21 mouse cellular contexts compared by ENCODE assay signal in genomic region chrX:14596799-14597198, GRCm38 (mm10).
A peak's percentile ranks its signal among the peaks of the same experiment; 100 is the strongest.
DNase-seq lines count a peak whose midpoint lies in the region; ATAC-seq and TF ChIP-seq lines count a peak whose summit lies in the region.
"Had no signal": no experiment of that assay in that cellular context is flagged by ENCODE, and none has a peak within 500 bp of the region (broad histone marks: within the 10 kb centered on the region; RNA-seq: fewer than 3 reads in every experiment).

No protein-coding gene starts in this region.

- peak; percentile 80 for ATAC-seq in lung, embryonic 14.5 days (ENCODE audit: insufficient read depth)
- ATAC-seq in lung, embryonic 15.5 days (ENCODE audit: borderline replicate concordance, extremely low read depth, low FRiP score, low TSS enrichment) = peak; percentile 72; the same call in 1 of the 2 replicates
- peak; percentile 64 for ATAC-seq in lung, embryonic 16.5 days (ENCODE audit: low read depth)
- ATAC-seq: activated CD4-positive, CD25-positive, alpha-beta regulatory T cell, adult 4 months; CD4-positive, CD25-positive, alpha-beta regulatory T cell, adult 4 months; Patski had no signal

- H3K4me3 ChIP-seq in lung, embryonic 14.5 days (ENCODE audit: low read depth, low read length) = no peak overlapping the region
- H3K4me3 ChIP-seq in lung, embryonic 15.5 days = no peak overlapping the region
- H3K4me3 ChIP-seq in lung, embryonic 16.5 days (ENCODE audit: low read length) = no peak overlapping the region

- peak; percentile 57 for DNase-seq in lung, embryonic 14.5 days
- DNase-seq in lung, adult 18-20 months = no peak
- no peak for DNase-seq in lung, postnatal 25 days (ENCODE audit: low spot score)
- DNase-seq in lung, postnatal 36 days = no peak
- DNase-seq: adrenal gland, adult 2 months; adrenal gland, adult 8-10 months; adrenal gland, postnatal 10 days; adrenal gland, postnatal 14 days; adrenal gland, postnatal 25 days; adrenal gland, postnatal 36 days; B cell, adult 2 months; cerebellum, adult 11 months; cerebellum, adult 11-12 months; cerebellum, adult 18-20 months had no signal

- H3K4me1 ChIP-seq in lung, embryonic 14.5 days (ENCODE audit: insufficient read depth) = no peaks in the 10 kb centered on the region
- no peaks in the 10 kb centered on the region for H3K4me1 ChIP-seq in lung, embryonic 15.5 days
- no peaks in the 10 kb centered on the region for H3K4me1 ChIP-seq in lung, embryonic 16.5 days (replicated peaks; ENCODE audit: control insufficient read depth, insufficient read depth, low read length)

- no peaks in the 10 kb centered on the region for H3K9me3 ChIP-seq in lung, embryonic 14.5 days (ENCODE audit: low read depth, low read length)
- H3K9me3 ChIP-seq in lung, embryonic 15.5 days = no peaks in the 10 kb centered on the region
- no peaks in the 10 kb centered on the region for H3K9me3 ChIP-seq in lung, embryonic 16.5 days (ENCODE audit: control insufficient read depth, low read length)
- H3K9me3 ChIP-seq: G1E had no signal

- H3K9ac ChIP-seq in lung, embryonic 14.5 days = no peak overlapping the region
- H3K9ac ChIP-seq in lung, embryonic 15.5 days = no peak overlapping the region
- no peak overlapping the region for H3K9ac ChIP-seq in lung, embryonic 16.5 days (ENCODE audit: low read length)

- no peaks in the 10 kb centered on the region for H3K36me3 ChIP-seq in lung, embryonic 14.5 days (ENCODE audit: insufficient read depth)
- no peaks in the 10 kb centered on the region for H3K36me3 ChIP-seq in lung, embryonic 15.5 days
- no peaks in the 10 kb centered on the region for H3K36me3 ChIP-seq in lung, embryonic 16.5 days (ENCODE audit: control insufficient read depth, insufficient read depth, low read length)
- H3K36me3 ChIP-seq: G1E had no signal

- no peaks in the 10 kb centered on the region for H3K27me3 ChIP-seq in lung, embryonic 14.5 days (ENCODE audit: insufficient read depth, low read length)
- no peaks in the 10 kb centered on the region for H3K27me3 ChIP-seq in lung, embryonic 15.5 days
- H3K27me3 ChIP-seq in lung, embryonic 16.5 days (ENCODE audit: control insufficient read depth, insufficient read depth, low read depth, low read length) = no peaks in the 10 kb centered on the region
- H3K27me3 ChIP-seq: CH12.LX had no signal

- no peak overlapping the region for H3K27ac ChIP-seq in lung, embryonic 14.5 days (ENCODE audit: low read depth)
- H3K27ac ChIP-seq in lung, embryonic 15.5 days = no peak overlapping the region; the same call in 1 of the 2 replicates
- H3K27ac ChIP-seq in lung, embryonic 16.5 days (ENCODE audit: low read length) = no peak overlapping the region

- no peak overlapping the region for H3K4me2 ChIP-seq in lung, embryonic 14.5 days
- no peak overlapping the region for H3K4me2 ChIP-seq in lung, embryonic 15.5 days
- H3K4me2 ChIP-seq in lung, embryonic 16.5 days (ENCODE audit: low read depth, low read length) = no peak overlapping the region

- TF ChIP-seq CTCF in lung, embryonic 14.5 days (IDR thresholded peaks at IDR 0.05; ENCODE audit: low read depth) = no peak
